Mouse (Mus musculus) macrophage (primary cell): ENCODE results near the gene Chd9. TPM values are rescaled to one million over a fixed set of nuclear protein-coding genes. Genes with fewer than 3 reads are reported as not detected.
"Not testable (repeated sequence)": the region's sequence is repeated elsewhere in the genome, so short reads cannot be mapped to it uniquely, and the experiment has no call there.

Source experiments
- H3K27ac ChIP-seq: fragments of 350-480 bp; formaldehyde crosslinking; 2 replicates; pipeline ENCODE4 v1.9.0; 2021
- H3K36me3 ChIP-seq: fragments of 350-480 bp; formaldehyde crosslinking; 2 replicates; pipeline ENCODE4 v1.9.0; 2021; ENCODE audit errors: inconsistent target
- H3K4me3 ChIP-seq: fragments of 350-480 bp; formaldehyde crosslinking; 2 replicates; pipeline ENCODE4 v1.9.0; 2021; ENCODE audit errors: inconsistent target
- H3K79me2 ChIP-seq: fragments of 350-480 bp; formaldehyde crosslinking; 2 replicates; pipeline ENCODE4 v1.9.0; 2021; ENCODE audit errors: inconsistent target
- WGBS: methylation state at CpG from one replicate; pipeline ENCODE4 v1.1.7; 2026; ENCODE audit warnings: inconsistent platforms; ENCODE audit not compliant: missing documents; 5-methylcytosine and 5-hydroxymethylcytosine counted together
- polyA plus RNA-seq: library from polyadenylated mRNA; stranded (reverse); fragments of 250-400 nt; gene quantifications from 3 replicates; pipeline ENCODE4 v1.2.4, GENCODE M21; 2018; ENCODE audit warnings: inconsistent platforms

Chd9 gene
- polyA plus RNA-seq, 1 experiment from 2014 or later = 141 TPM

DNA sequence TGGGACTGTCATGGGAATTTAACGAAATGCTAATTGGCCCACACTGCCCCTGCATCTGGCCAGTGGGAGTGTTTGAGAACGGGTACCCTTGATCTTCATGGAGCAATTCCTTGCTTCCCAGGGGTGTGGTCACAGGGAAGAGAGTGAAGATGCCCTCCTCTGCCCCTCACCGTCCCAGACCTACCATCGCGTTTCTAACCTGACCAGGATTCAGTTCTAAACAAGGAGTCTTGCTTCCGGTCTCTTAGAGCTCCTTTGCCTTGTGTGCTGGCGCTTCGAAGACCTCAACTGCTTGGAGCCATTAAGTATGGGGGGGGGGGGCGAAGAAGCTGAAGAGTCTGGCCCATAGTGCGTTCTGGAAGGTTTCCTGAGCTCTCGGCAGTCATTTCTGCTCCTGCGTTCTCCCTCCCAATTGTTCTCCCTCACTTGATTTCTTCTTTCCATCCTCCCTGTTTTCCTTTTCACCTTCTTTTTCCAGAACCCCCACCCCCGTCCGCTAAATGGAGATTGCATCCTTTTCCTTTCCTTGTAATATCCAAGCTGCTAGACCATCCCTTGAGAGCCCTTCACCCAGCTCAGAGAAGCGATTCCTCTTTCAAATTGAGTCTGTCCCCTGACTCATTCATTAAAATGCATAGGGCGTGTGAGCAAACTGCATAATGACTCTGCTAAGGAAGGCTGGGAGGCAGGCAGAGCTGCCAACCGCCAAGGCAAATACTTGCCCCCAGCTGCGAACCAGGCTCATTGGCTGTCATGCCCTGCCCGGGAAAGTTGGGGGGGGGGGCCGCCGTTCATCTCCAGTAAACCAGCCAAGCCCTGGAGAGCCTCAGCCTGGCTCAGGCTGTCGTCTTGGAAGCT is 42.0 kb downstream of the Chd9 start:
- H3K36me3 ChIP-seq = no peaks in the 10 kb centered on the region
- H3K27ac ChIP-seq = peak overlapping the region; percentile 35; the same call in 1 of the 2 replicates
- no peak overlapping the region for H3K4me3 ChIP-seq
- WGBS = 40% methylated on average over 17 of the region's 22 CpGs
- H3K79me2 ChIP-seq = no peaks in the 10 kb centered on the region

DNA sequence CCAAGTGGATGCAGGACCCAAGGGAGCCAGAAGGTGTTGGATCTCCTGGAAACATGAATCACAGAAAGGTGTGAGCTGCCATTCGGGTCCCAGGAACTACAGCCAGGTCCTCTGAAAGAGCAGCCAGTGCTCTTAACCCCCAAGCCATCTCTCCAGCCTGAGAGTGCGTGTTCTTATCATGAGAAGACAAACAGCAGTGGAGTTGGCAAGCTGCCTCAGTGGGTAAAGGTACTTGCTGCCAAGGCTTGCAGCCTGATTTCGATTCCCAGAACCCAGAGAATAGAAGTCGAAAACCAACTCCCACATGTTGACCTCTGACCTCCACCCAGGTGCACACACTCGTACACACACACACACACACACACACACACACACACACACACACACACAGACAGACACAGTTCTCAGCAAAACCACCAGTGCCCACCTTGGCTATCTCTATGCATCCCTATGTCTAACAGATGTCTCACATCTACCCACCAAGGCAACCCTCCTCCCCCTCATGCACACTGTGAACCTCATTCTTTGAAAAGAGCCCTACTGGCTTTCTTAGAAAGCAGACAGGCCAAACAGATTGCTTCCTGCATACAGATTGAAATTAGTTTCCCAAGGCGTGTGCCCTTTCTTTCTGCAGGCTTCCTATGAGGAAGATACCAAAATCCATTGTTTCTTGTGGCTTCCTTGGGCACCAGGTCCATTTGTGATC is 43.4 kb downstream of the Chd9 start:
- Histone ChIP-seq H3K36me3 (no peaks in the 10 kb centered on the region), H3K79me2 (no peaks in the 10 kb centered on the region)
- WGBS = 91% methylated on average over 6 of the region's 6 CpGs

DNA sequence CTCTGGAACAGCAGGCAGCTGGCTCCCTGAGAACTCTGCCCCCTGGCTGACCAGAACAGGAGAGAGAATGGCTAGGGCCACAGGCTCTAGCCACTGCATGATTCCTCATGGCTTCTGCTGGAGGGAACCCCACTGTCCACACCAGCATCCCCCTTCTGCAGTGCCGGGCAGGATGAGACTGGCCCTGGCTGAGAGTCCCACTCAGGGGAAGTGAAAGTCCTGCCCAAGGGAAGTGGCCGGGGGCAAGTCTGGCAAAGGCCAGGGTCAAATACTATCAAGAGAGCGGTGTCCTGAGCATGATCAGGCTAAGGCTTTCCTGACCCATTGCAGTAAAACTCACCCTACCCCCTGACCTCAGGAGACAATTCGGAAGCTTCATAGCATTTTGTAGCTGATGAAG is 44.9 kb downstream of the Chd9 start:
- Histone ChIP-seq H3K79me2 (peaks cover 7% of the 10 kb centered on the region), H3K27ac (0 out of 2 replicates have a peak overlapping the region, but pooled peaks have one; percentile 4), H3K36me3 (no peaks in the 10 kb centered on the region), H3K4me3 (no peak overlapping the region)
- 17% methylated on average over 4 of the region's 4 CpGs for WGBS

More for the DNA sequence above, 43.4 kb downstream of the Chd9 start:
- H3K27ac ChIP-seq = no peak overlapping the region
- no peak overlapping the region for H3K4me3 ChIP-seq

DNA sequence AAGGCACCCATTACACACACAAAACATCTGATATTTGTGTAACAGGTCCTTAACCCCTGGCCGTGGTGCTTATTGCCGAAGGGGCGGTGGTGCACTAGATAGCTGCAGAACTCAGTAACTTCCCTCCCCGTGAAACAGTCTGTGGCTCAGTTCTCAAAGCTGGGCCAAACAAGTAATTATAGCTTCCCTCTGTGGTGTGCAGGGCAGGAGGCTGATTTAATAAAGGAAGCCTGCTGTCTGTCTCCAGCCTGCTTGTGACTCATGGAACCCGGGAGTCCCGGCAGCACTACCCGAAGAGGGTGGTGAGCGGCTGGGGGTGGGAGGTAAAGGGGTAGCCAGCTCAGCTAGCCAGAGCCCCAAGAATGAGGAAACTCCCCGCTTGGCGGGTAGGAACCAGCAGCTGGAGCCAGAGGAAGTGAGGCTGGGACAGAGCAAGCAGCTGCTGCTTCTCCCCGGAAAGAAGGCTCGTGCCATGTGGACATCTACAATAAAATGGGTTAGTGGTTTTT is 48.1 kb downstream of the Chd9 start:
- H3K27ac ChIP-seq = peak overlapping the region; percentile 99

DNA sequence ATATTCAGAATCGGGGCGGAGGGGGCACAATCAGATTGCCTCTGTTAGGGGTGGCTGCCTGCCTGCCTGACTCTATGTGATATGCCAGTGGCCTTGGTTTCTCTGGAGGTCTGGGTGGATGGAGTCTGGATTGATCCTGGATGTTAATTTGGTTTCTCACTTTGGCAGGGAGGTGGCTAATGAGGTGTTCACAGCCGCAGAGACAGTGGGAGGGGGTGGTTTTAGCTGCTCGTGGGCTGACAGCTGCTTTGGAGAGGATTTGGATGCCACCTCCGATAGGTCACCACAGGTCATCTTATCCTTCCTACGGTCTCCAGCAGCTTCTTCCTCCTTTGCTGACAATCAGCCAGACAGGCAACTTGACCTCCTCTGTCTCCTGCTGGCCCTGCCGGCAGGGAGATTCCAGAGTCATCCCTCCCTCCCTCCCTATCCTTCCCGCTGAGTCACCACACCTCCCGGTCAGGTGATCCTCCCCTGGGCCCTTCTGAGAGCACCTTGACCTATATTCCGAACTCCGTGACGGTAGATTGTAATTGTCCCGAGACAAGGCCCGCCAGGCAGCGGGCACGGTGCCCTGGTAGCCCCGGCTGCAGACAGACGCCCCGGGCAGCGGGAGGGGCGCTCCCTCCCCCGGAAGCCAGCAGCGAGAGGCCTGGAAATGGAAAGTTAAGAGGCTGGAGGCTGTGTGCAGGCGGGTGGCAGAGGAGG is 48.7 kb downstream of the Chd9 start:
- Histone ChIP-seq H3K27ac (peak overlapping the region; percentile 99), H3K79me2 (peaks cover 45% of the 10 kb centered on the region), H3K4me3 (peak overlapping the region; percentile 56), H3K36me3 (peaks cover 5% of the 10 kb centered on the region; the same call in 1 of the 2 replicates)
- 0% methylated on average over 24 of the region's 24 CpGs for WGBS

More for the DNA sequence above, 48.1 kb downstream of the Chd9 start:
- Histone ChIP-seq H3K79me2 (peaks cover 39% of the 10 kb centered on the region), H3K36me3 (no peaks in the 10 kb centered on the region), H3K4me3 (peak overlapping the region; percentile 56)
- 0% methylated on average over 12 of the region's 12 CpGs for WGBS

DNA sequence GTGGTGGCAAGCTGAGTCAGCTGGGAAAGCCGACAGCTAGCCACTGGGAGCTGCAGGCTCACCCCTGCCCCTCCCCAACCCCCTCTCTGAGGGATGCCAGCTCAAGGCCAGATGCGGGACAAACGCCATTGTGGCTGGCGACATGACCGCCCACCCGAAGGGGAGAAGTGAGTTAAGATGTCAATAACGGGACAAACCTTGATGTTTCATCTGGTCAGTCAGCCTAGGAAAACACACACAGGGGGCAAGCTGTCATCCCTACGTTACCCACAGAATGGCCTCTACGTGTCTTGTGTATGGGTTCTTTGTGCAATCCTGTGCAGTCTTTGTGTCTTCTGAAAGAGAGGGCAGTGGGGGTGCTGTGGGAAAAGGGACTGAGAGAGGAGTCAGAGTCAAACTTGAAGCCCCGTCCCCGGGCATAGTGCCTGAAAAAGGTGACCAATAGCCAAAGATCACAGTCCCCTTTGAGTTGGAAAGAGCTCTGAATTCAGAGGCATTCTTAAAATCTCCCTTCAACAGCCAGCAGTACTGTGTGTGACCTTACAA is 49.4 kb downstream of the Chd9 start:
- Histone ChIP-seq H3K36me3 (peaks cover 10% of the 10 kb centered on the region; the same call in 1 of the 2 replicates), H3K79me2 (peaks cover 51% of the 10 kb centered on the region), H3K27ac (peak overlapping the region; percentile 99), H3K4me3 (peak overlapping the region; percentile 56)
- 4% methylated on average over 11 of the region's 11 CpGs for WGBS

DNA sequence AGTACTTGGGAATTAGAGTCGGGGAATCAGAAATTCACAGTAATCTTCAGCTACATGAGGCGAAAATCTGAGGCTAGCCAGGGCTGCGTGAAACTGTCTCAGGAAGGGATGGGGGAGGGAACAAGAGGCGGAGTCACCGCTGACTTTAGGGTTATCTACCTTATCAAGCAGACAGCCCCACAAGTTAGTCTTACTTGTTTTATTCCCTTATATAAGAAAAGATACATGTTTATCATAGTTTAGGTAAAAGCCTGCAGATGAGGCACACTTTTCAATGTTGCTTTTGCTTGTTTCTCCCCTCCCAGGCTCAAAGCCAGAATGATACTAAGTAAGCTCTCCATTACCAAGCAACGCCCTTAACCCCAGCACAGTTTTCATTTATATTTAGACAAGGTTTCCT is 50.4 kb downstream of the Chd9 start:
- Histone ChIP-seq H3K79me2 (peaks cover 62% of the 10 kb centered on the region), H3K4me3 (no peak overlapping the region), H3K27ac (no peak overlapping the region), H3K36me3 (peaks cover 10% of the 10 kb centered on the region; the same call in 1 of the 2 replicates)
- WGBS = 71% methylated on average over 6 of the region's 6 CpGs

DNA sequence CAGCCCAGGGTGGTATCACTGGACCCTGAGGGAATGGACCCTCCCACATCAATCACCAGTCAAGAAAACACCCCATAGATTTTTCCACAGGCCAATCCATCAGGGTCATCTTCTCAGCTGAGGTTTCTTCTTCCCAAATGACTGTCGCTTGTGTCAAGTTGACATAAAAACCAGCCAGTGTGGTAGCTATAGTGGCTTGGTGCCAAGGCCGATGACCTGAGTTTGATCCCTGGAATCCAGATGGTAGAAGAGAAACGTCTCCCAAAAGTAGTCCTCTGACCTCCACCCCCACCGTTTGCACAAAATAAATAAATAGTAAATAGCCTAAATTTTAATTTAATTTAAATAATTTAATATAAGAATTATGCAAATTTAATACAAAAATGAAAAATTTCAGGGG is 51.9 kb downstream of the Chd9 start:
- Histone ChIP-seq H3K4me3 (no peak overlapping the region), H3K36me3 (peaks cover 10% of the 10 kb centered on the region; the same call in 1 of the 2 replicates), H3K79me2 (peaks cover 76% of the 10 kb centered on the region), H3K27ac (no peak overlapping the region)
- 89% methylated on average over 4 of the region's 4 CpGs for WGBS

DNA sequence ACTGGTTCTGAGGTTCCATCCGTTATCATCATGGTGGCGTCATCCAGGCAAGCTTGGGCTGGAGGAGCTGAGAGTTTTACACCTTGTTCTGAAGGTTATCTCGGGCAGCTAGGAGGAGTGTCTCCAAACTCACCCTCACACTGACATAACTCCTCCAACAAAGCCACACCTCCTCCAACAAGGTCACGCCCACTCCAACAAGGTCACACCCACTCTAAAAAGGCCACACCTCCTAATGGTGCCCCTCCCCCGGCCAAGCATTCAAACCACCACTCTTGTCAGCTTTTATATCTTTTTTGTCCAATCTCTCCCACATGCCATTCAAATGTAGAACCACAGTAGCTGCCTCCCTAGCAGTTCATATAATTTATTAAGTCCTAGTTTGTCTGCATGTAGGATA is 53.0 kb downstream of the Chd9 start:
- WGBS = 93% methylated on average over 5 of the region's 5 CpGs
- no peak overlapping the region for H3K27ac ChIP-seq
- H3K36me3 ChIP-seq = peaks cover 10% of the 10 kb centered on the region; the same call in 1 of the 2 replicates
- no peak overlapping the region for H3K4me3 ChIP-seq
- peaks cover 82% of the 10 kb centered on the region for H3K79me2 ChIP-seq

DNA sequence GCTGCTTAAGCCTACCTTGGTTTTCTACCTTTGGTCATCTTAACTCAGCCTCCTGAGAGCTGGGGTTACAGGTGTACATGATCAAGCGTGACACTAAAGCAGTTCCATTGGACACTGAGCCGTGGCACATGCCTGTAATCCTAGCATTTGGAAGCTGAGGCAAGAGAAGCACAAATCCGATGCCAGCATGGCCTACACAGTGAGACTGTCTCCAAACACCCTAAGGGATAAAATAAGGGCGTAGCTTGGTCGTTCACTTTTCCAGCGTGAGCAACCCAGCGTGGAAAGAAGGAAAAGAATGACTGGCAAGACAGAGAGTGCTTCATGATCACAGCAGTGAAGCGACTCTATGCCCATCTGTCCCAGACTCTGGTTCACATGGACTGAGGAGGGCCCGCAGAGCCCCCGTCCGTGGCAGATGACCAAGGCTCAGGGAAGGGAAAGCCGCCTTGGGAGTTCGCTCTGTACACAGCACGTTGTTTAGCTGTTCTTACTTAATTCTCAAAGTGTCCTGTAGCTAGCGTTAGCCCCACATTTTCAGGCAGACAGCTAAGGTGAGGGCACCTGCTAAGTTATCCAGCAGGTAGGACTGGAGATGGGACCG is 54.0 kb downstream of the Chd9 start:
- Histone ChIP-seq H3K4me3 (no peak overlapping the region), H3K27ac (no peak overlapping the region), H3K36me3 (peaks cover 10% of the 10 kb centered on the region; the same call in 1 of the 2 replicates), H3K79me2 (peaks cover 82% of the 10 kb centered on the region)
- 94% methylated on average over 16 of the region's 16 CpGs for WGBS

DNA sequence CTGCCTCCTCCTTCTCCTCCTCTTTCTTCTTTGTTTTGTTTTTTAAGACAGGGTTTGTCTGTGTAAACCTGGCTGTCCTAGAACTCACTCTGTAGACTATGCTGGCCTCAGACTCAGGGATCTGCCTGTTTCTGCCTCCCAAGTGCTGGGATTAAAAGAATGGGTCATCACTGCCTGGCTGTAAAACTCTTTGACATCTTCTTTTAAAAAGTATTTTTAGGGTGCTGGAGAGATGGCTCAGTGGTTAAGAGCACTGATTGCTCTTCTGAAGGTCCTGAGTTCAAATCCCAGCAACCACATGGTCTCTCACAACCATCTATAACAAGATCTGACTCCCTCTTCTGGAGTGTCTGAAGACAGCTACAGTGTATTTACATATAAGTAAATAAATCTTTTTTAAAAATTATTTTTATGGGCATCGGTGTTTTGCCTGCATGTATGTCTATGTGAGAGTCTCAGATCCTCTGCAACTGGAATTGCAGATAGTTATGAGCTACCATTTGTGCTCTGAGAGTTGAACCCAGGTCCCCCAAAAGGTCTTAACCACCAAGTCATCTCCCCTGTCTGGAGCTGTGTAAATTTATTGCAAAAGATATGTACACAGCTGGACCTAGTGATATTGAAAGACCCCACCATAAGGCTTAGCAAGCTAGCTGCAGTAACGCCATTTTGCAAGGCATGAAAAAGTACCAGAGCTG is 57.7 kb downstream of the Chd9 start:
- Histone ChIP-seq H3K36me3 (peaks cover 10% of the 10 kb centered on the region; the same call in 1 of the 2 replicates), H3K79me2 (peaks cover 48% of the 10 kb centered on the region), H3K4me3 (no peak overlapping the region), H3K27ac (no peak overlapping the region)
- 85% methylated on average over 1 of the region's 2 CpGs for WGBS

DNA sequence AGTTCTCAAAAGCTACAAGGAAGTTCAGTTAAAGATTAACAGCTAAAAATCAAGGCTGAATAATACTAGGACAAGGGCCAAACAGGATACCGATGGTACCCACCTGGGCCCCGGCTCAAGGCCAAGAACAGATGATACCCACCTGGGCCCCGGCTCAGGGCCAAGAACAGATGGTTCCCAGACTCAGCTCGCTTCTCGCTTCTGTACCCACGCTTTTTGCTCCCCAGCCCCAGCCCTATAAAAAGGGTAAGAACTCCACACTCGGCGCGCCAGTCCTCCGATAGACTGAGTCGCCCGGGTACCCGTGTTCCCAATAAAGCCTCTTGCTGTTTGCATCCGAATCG is 58.2 kb downstream of the Chd9 start:
- H3K4me3 ChIP-seq, H3K27ac ChIP-seq: not testable (repeated sequence)
- peaks cover 10% of the 10 kb centered on the region; the same call in 1 of the 2 replicates for H3K36me3 ChIP-seq
- peaks cover 43% of the 10 kb centered on the region for H3K79me2 ChIP-seq
- no CpG with 5 or more reads among the region's 15 CpGs for WGBS

DNA sequence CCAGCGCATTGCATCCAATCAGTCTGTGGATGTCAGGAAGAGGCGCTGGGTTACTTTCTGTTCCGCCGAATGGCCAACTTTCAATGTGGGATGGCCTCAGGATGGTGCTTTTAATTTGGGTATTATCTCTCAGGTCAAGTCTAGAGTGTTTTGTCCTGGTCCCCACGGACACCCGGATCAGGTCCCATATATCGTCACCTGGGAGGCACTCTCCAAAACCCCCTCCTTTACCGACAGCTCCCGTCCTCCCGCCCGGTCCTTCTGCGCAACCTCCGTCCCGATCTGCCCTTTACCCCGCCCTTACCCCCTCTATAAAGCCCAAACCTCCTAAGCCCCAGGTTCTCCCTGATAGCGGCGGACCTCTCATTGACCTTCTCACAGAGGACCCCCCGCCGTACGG is 59.2 kb downstream of the Chd9 start:
- H3K27ac ChIP-seq, H3K36me3 ChIP-seq: not testable (repeated sequence)
- H3K4me3 ChIP-seq = peak overlapping the region; percentile 26; the same call in 1 of the 2 replicates
- peaks cover 33% of the 10 kb centered on the region for H3K79me2 ChIP-seq
- no CpG with 5 or more reads among the region's 20 CpGs for WGBS
